Comparison of ENCODE assay signal across 12 mouse cellular contexts in genomic region chr1:88600145-88600544, GRCm38 (mm10).
"Had no signal": no experiment of that assay in that cellular context is flagged by ENCODE, and none has a peak within 500 bp of the region (broad histone marks: within the 10 kb centered on the region; RNA-seq: fewer than 3 reads in every experiment).

No protein-coding gene starts in this region.

- H3K4me2 ChIP-seq: midbrain, embryonic 13.5 days; stomach, embryonic 15.5 days had no signal

- DNase-seq: kidney, adult 11 months; kidney, adult 9 months; kidney, postnatal 36 days; lung, adult 2 months; lung, postnatal 36 days; right cerebral cortex, postnatal 14 days; thymus, postnatal 36 days had no signal

- H3K9me3 ChIP-seq: limb, embryonic 10.5 days; midbrain, embryonic 13.5 days; stomach, embryonic 15.5 days had no signal

- H3K27ac ChIP-seq: kidney, postnatal 0 days; limb, embryonic 10.5 days; midbrain, embryonic 13.5 days; stomach, embryonic 15.5 days had no signal

- H3K4me3 ChIP-seq: limb, embryonic 10.5 days; midbrain, embryonic 13.5 days; stomach, embryonic 15.5 days had no signal

- H3K9ac ChIP-seq: midbrain, embryonic 13.5 days; stomach, embryonic 15.5 days had no signal

- H3K36me3 ChIP-seq: limb, embryonic 10.5 days; midbrain, embryonic 13.5 days; stomach, embryonic 15.5 days had no signal

- ATAC-seq: lung, postnatal 0 days; midbrain, embryonic 13.5 days had no signal

- H3K4me1 ChIP-seq: limb, embryonic 10.5 days; midbrain, embryonic 13.5 days; stomach, embryonic 15.5 days had no signal

- H3K27me3 ChIP-seq: midbrain, embryonic 13.5 days; stomach, embryonic 15.5 days had no signal
